Mouse (Mus musculus): ENCODE results near the gene Tmem130.

GRCm38 (mm10) chr5:144728237-144728636, 33.4 kb downstream of the Tmem130 start:
- TF ChIP-seq POLR2A (IDR thresholded peaks at IDR 0.05; ENCODE audit: control insufficient read depth, extremely low read depth, insufficient read depth, low read length, poor library complexity) (no peak), CTCF (IDR thresholded peaks at IDR 0.05; ENCODE audit: borderline replicate concordance, control insufficient read depth, extremely low read depth, insufficient read depth, low read length, poor library complexity) (no peak)
